In genomic region chr9:105488363-105488762, GRCm38 (mm10) we compare ENCODE assay signal across 19 mouse cellular contexts. TPM values are rescaled to one million over a fixed set of nuclear protein-coding genes. Genes with fewer than 3 reads are reported as not detected.
DNase-seq lines count a peak whose midpoint lies in the region; ATAC-seq and TF ChIP-seq lines count a peak whose summit lies in the region.
"Had no signal": no experiment of that assay in that cellular context is flagged by ENCODE, and none has a peak within 500 bp of the region (broad histone marks: within the 10 kb centered on the region; RNA-seq: fewer than 3 reads in every experiment).

No protein-coding gene starts in this region.

- H3K9me3 ChIP-seq in heart, postnatal 0 days (replicated peaks; ENCODE audit: control insufficient read depth, low read length), result no peaks in the 10 kb centered on the region
- H3K9me3 ChIP-seq: embryonic facial prominence, embryonic 13.5 days; forebrain, embryonic 12.5 days; heart, embryonic 10.5 days; hindbrain, embryonic 10.5 days had no signal

- no peaks in the 10 kb centered on the region for H3K36me3 ChIP-seq in heart, postnatal 0 days (replicated peaks; ENCODE audit: control insufficient read depth, insufficient read depth, low read length)
- H3K36me3 ChIP-seq: embryonic facial prominence, embryonic 13.5 days had no signal

- intact Hi-C loops in gastrocnemius, adult 2 months (cut with DNase I), result no loop called here
- intact Hi-C loops in left cerebral cortex, postnatal 36 days (cut with DNase I), result no loop called here

- no peak for TF ChIP-seq CTCF in gastrocnemius, adult 2 months (IDR thresholded peaks at IDR 0.05)
- no peak for TF ChIP-seq CTCF in heart, postnatal 0 days (IDR thresholded peaks at IDR 0.05; ENCODE audit: low read depth)

- H3K27ac ChIP-seq in gastrocnemius, adult 2 months, result peak overlapping the region; percentile 32; the same call in 1 of the 2 replicates
- no peak overlapping the region for H3K27ac ChIP-seq in heart, postnatal 0 days (ENCODE audit: low read depth)
- H3K27ac ChIP-seq: embryonic facial prominence, embryonic 13.5 days; forebrain, embryonic 12.5 days; heart, embryonic 10.5 days; hindbrain, embryonic 10.5 days; hindbrain, embryonic 14.5 days had no signal

- no peaks in the 10 kb centered on the region for H3K27me3 ChIP-seq in heart, postnatal 0 days (ENCODE audit: control insufficient read depth, insufficient read depth, low read length)
- H3K27me3 ChIP-seq: embryonic facial prominence, embryonic 13.5 days; forebrain, embryonic 12.5 days had no signal

- no peak for DNase-seq in gastrocnemius, adult 2 months
- DNase-seq in gastrocnemius, postnatal 25 days, result no peak
- DNase-seq in heart, postnatal 0 days (ENCODE audit: low spot score), result no peak
- no peak for DNase-seq in heart, postnatal 4 days
- DNase-seq in lung, postnatal 10 days, result peak; percentile 13
- no peak for DNase-seq in lung, postnatal 14 days
- no peak for DNase-seq in left cerebral cortex, postnatal 36 days (ENCODE audit: low spot score in 2 of 2)
- DNase-seq: adrenal gland, postnatal 14 days; cerebellum, adult 18-20 months; cerebellum, adult 9-11 months; cerebellum, postnatal 36 days; gastrocnemius, postnatal 14 days; heart, postnatal 14 days had no signal

- ATAC-seq in heart, postnatal 0 days (ENCODE audit: insufficient read depth, low read depth), result 0 out of 2 replicates have a peak, but pooled peaks have one; percentile 20
- ATAC-seq: forebrain, embryonic 16.5 days had no signal

- no peak overlapping the region for H3K4me3 ChIP-seq in gastrocnemius, adult 2 months
- H3K4me3 ChIP-seq in heart, postnatal 0 days (ENCODE audit: low read depth, low read length), result no peak overlapping the region
- H3K4me3 ChIP-seq: embryonic facial prominence, embryonic 13.5 days; forebrain, embryonic 12.5 days; heart, embryonic 10.5 days; hindbrain, embryonic 10.5 days had no signal

- no peak for TF ChIP-seq EP300 in heart, postnatal 0 days (IDR thresholded peaks at IDR 0.05; ENCODE audit: low read depth)

- H3K9ac ChIP-seq in heart, postnatal 0 days (replicated peaks; ENCODE audit: low read depth, low read length), result no peak overlapping the region
- H3K9ac ChIP-seq: embryonic facial prominence, embryonic 13.5 days; forebrain, embryonic 12.5 days; hindbrain, embryonic 14.5 days had no signal

- peaks cover 18% of the 10 kb centered on the region for H3K4me1 ChIP-seq in heart, postnatal 0 days (ENCODE audit: control insufficient read depth, insufficient read depth)

- 31% methylated on average over 5 of the region's 5 CpGs for WGBS in heart, postnatal 0 days

- no peak overlapping the region for H3K4me2 ChIP-seq in heart, postnatal 0 days (ENCODE audit: low read depth, low read length)
- H3K4me2 ChIP-seq: embryonic facial prominence, embryonic 13.5 days; forebrain, embryonic 12.5 days; hindbrain, embryonic 14.5 days had no signal

RNA-seq across cellular contexts. Expression of gene Atp2c1, which starts 38.8 kb away (rescaled TPM):
- 10 to 100 TPM; 39.3 to 41.2 TPM for total RNA-seq in gastrocnemius, adult 2 months (2021)
- 10 to 100 TPM; 28.6 to 29.0 TPM for total RNA-seq in gastrocnemius, postnatal 25 days (2021)
- 39.6 and 72.2 TPM in 2 replicates for total RNA-seq in heart, postnatal 0 days (2014; rRNA removed; ENCODE audit: low replicate concordance)
- 25.1 and 31.1 TPM in 2 replicates for polyA plus RNA-seq in heart, postnatal 0 days (2015; fragmentation: Nextera tagmentation; extraction: Ambion mirVana)
- total RNA-seq in heart, postnatal 4 days (2021), result 10 to 100 TPM; 45.6 to 56.2 TPM
- total RNA-seq in left cerebral cortex, postnatal 36 days (2021), result 100 to 1,000 TPM; 197 to 214 TPM
